Mouse (Mus musculus) skeletal muscle tissue, adult 2 months (tissue): ENCODE results near the gene Mre11a.

Experiments used
- DNase-seq: peaks from one replicate; pipeline ENCODE4 v3.0.0-alpha.2; 2012; ENCODE audit warnings: low read depth, low spot score

The Mre11a gene

GRCm38 (mm10) chr9:14784039-14785002, at the start of gene Mre11a, which contains the start of gene Ankrd49:
Gene Mre11a, plus strand, starts transcription at chr9:14784654.
Gene Ankrd49, minus strand, starts transcription at chr9:14784856.
- DNase-seq = peak; percentile 93

DNA sequence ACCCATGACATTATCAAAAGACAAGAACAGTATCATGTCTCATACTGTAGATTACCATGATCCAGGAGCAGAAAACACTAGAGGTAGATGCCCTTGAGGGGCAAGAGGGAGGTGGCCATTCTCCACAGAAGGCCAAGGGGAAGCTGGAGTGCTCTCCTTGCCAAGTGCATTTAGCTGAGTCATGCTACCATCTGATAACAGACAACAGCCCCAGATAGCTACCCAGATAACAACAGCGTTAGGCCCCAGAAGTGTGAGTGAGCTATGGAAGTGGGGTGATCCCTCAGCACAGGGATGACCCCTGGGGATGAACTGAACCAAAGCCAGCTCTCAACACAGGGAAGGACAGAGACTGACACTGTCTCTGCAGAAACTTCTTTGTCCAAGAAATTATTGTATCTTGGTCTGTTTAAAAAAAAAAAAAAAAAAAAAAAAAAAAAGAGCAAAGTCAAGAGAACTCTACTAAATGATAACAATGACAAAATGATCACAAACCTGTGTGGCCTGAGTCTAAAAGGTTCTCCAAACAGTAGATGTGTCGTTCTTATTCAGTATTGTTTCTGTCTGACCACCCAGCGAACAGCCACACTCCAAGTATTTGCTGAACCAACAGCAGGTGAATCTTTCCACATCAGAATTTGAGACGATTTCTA, 44.8 kb upstream of the Mre11a start:
- DNase-seq = no peak

DNA sequence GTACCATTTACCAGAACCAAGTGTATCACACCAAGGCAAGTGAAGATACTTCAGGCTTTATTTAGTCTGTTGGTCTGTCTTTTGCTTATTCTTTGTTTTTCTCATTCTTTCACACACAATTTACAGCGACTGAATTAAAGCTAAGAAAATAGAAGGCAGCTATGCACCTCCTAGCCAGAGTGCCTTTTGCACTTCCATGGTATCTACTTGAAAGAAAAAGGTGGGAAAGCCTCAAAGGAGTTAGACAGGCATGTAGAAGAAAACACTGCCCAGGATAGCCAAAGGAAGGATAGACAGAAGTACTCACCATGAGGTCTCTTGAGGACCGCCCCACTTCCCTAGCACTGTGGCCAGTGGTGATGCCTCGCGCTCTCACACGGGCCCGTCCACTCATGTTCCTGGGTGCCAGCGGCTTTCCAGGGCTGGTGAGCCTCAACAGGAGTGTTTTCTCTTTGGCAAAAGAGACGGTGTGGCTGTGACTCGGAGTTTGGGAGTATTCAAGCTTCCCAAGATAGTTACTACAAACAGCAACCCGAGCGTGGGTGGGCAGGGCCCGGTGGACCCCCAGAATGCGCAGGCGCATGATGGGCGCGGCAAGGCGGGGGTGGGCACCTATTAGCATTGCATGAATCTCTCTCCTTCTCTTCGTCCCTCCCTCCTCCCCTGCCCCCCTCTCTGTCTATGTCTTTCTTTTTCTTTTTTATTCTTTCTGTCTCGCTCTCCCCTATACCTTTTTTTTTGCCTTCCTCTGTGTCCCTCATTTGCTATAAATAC, 44.1 kb upstream of the Mre11a start, which contains the start of gene Piwil4:
TSS of gene Piwil4 (minus strand) at position 583 of the 774 bp plus-strand sequence.
- no peak for DNase-seq

- DNase-seq = no peak
These were observed 33.5 kb upstream of the Mre11a start for GRCm38 (mm10) chr9:14750901-14751502.

DNA sequence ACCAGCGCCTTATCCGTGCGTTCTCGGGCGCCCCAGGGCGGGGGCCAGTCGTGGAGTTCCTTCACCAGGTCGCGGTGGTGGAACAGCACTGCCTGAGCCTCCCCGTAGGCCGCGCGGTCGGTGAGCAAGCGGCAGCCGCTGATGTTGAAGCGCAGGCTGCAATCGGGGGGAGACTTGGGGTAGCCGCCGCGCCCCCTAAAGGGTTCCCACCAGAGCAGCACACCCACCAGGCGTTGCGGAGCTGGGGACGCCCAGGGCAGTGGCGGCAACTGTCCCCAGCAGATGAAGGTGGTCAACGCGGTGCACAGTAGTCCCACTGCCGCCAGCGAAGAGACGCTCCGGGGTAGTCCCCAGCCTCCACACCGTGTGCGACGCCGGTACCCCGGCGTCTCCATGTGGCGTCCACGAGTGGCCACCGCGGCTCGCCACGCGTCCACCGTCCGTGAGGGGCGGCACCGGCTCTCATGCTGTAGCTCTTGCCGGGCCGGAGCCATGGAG, 32.9 kb upstream of the Mre11a start:
- DNase-seq = no peak

GRCm38 (mm10) chr9:14752001-14752522, 32.4 kb upstream of the Mre11a start, which contains the start of gene Fut4:
Gene Fut4, minus strand, starts transcription at chr9:14752393.
- DNase-seq = peak; percentile 16

GRCm38 (mm10) chr9:14753947-14754346, 30.5 kb upstream of the Mre11a start:
- no peak for DNase-seq

- no peak for DNase-seq
These were observed 30.0 kb upstream of the Mre11a start for GRCm38 (mm10) chr9:14754469-14754868.

DNA sequence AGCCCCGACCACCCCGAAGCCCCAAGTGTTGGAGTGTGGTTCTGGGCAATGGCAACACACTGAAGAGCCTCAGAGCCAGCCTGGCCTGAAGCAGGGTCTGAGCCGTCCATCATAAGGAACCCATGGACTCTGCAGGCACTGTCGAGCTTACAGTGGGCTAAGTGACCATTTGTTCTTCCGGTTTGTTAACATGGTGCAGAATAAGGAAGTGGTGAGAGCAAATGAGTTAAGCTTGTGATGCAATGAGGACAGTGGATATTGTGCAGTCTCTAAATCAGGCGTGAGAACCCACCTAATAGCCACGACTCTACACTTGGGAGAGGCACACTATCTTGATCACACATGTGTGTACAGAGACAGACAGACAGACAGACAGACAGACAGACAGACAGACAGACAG, 25.9 kb upstream of the Mre11a start:
- no peak for DNase-seq

GRCm38 (mm10) chr9:14759261-14759660, 25.2 kb upstream of the Mre11a start:
- no peak for DNase-seq

DNA sequence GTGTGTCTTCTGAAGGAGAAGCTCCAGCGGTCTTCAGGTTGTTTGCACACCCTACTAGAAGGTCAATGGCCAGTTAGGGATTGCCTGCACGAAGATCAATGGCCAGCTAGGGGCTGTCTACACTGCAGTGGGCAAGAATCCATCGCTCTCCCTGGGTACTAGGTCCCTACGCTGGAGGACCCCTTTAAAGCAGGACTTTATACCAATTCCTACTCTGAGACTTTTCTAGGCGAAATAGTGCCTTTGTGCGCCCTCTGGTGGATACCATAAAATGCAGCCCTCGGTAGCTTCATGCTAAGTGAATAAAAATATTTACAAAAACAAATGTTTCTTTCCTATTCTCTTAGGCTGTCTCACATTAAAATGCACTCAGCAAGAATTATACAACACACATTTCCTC, 19.7 kb upstream of the Mre11a start:
- DNase-seq = no peak

DNA sequence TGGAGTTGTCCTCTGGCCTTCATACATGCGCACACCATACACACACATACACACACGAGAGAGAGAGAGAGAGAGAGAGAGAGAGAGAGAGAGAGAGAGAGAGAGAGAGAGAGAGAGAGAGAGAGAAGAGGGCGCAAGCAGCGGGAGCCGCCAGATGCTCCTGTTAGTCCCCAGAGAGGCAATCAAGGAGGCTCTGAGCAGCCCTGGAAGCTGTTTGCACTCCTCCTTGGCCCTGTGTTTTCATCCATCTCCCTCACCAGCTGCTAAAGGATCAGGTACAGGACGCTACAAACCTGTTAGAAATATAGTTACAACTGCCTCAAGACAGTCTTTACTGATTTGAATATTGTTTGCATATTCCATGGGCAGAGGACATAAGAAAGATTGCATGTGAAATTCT, 14.6 kb upstream of the Mre11a start:
- DNase-seq = no peak

DNA sequence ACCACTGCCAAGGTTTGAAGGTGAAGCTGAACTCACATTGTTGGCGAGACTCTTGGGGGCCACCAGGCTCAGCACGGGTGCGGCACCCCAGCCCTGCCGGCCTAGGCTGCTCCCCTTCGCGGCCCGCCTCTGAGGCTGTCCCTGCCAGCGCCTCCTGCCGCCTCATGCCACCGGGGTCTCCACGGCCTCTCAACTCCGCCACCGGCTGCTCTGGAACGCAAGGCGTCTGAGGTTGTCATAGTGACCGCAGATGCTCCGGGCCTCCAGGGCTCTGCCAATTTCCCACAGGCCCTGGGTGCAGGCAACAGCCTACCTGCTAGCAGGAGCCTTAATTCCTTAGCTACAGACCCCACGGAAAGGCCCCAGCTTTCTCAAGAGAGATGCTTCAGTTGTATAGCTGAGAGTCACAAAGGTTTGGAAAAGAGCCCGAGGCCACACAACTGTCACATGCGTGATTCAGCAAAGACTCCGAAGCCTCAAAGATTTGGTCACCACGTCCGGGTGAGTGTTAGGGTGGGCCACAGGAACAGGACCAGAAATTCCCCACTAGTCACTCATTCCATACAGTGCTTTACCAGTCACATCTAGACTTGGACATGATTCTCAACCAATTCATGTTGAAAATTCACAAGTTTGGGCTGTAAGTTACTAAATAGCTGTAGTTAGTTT, 13.5 kb upstream of the Mre11a start, which contains the start of gene 1700012B09Rik:
TSS of gene 1700012B09Rik (minus strand) at position 228 of the 669 bp plus-strand sequence.
- DNase-seq = no peak

GRCm38 (mm10) chr9:14772074-14772473, 12.4 kb upstream of the Mre11a start:
- no peak for DNase-seq

- DNase-seq = no peak
These were observed 10.6 kb upstream of the Mre11a start for GRCm38 (mm10) chr9:14773813-14774212.

DNA sequence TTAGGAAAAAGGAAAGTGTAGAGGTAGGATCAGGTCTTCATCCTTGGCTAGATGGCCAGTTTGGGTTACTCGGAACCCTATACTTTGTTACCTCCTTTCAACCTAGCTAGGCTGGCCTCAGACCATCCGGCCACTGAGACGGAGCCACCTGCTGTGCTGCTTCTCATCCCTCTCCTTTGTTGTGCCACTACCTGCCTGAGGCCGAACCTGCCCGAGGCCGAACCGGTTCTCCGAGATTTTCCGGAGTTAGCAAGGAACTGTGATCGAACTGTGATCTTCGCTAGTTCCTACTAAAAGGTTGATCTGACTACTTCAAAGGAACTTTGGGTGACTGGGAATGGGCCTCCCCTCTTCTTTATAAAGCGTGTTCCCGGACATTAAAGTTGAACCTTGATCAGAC, 6.1 kb upstream of the Mre11a start:
- no peak for DNase-seq

DNA sequence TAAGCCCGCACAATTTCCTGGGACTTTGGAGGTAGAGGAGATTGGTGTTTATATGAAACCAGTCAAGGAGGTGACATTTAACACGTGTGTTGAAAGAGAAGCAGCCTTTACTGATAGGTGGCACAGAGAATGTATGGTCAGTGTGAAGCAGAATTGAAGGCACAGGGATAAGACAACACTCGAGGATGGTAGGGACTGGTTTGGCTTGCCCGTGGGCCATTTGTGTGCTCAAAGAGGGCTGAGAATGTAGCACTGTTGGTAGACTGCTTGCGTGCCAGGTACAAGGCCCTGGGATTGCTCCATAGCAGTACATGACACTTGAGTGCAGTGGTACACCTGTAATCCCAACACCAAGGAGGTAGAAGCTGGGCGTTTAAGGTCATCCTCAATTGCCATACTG, 2.9 kb downstream of the Mre11a start:
- no peak for DNase-seq

DNA sequence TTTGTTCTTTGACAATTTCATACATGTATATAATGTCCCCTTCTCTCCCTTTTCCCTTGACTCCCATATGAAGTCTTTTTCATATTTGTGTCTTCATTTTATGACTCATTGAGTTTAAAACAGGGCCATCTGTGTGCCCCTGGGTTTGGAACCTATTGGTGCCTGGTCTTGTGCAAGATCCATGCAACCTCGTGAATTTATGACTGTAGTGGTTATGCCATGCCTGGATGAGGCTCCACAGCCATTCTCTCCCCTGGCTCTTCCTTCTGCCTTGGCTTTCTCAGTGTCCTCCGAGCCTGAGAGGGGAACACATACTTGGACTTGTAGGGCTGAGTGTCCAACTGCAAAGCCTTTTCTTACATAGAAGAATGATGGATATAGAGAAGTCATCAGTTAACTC, 21.3 kb downstream of the Mre11a start:
- no peak for DNase-seq

- DNase-seq = no peak
These were observed 22.3 kb downstream of the Mre11a start for GRCm38 (mm10) chr9:14806786-14807185.

GRCm38 (mm10) chr9:14810111-14810510, 25.7 kb downstream of the Mre11a start:
- no peak for DNase-seq
